Mouse (Mus musculus) duodenum, adult 2 months (tissue): ENCODE data around the gene Reg3b. TPM values are rescaled to one million over a fixed set of nuclear protein-coding genes. Genes with fewer than 3 reads are reported as not detected.

ENCODE experiments used
- polyA plus RNA-seq: library from polyadenylated mRNA; depleted of rRNA; stranded (reverse); fragments of >200 nt; gene quantifications from 2 replicates; pipeline ENCODE4 v1.2.3, GENCODE M21; 2012; ENCODE audit warnings: low replicate concordance; rRNA removed

Reg3b gene
- polyA plus RNA-seq, result 584 and 3,274 TPM in 2 replicates

DNA sequence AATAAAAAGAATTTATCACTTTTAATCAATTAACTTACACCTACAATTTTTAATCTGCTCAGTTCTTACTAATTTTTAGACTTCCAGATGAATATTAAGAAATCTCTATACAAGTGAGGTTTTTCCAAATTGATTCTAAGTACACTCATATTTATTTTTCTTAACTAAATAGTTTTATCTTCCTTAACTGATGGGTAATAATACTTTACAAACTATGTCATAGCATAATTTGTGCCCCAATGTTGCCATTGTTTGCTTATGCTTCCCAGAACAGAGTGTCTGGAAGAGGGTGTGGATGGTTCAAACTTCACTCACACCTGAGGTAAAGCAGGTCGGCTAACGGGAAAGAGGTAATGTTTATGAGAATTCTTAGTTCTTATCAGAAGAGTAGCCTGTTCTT lies at the start of gene Reg3b:
Reg3b (plus strand) TSS at position 301 of the 400 bp plus-strand sequence.

DNA sequence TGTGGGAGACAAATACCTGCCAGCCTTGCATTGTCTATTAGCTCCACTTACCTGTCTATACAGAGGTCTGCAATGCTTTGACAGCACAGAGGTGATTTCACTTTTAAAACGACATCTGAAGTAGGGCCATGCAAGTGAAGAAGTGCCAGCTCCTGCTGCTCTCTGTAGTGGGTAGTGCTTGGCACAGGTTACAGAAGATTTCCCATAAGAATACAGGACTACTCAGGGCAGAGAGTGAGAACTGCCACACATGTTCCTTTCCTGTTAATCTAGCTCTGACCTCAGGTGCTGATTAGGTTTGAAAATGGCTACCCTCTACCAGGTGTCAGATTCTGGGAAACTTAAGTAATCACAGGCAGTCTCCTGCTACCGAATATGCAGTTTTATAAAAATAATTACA lies 8.3 kb downstream of the Reg3b start, which contains the start of gene Reg3d:
Reg3d (minus strand) TSS at position 101 of the 400 bp plus-strand sequence.

DNA sequence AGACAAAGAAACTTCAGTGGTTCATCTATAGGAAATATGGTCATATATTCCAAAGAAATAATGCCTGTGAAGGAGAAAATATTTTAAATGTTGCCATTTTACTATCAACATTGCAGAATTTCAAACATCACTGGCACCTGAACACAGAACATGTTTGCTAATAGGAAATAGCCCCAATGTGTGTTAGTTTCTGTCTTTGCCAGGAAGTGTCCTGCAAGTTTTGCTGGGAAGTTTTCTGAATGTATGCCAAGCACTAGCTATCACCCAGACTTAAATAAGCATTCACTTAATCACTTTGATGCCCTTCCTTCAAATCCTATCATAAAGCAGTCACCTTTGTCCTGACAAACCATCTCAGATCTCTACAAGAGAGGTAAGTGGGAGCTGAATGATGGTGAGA lies 10.0 kb downstream of the Reg3b start, which contains the start of gene Reg3a:
Reg3a (plus strand) TSS at position 301 of the 400 bp plus-strand sequence.

DNA sequence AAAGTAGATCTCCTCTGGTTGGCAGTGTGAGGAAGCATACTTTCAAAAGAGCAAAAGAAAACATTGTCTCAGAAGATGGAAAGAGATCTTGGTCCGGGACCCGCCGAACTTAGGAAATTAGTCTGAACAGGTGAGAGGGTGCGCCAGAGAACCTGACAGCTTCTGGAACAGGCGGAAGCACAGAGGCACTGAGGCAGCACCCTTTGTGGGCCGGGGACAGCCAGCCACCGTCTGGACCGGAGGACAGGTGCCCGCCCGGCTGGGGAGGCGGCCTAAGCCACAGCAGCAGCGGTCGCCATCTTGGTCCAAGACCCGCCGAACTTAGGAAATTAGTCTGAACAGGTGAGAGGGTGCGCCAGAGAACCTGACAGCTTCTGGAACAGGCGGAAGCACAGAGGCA lies 24.9 kb downstream of the Reg3b start, which contains the start of gene Reg2:
Reg2 (plus strand) TSS at position 301 of the 400 bp plus-strand sequence.

DNA sequence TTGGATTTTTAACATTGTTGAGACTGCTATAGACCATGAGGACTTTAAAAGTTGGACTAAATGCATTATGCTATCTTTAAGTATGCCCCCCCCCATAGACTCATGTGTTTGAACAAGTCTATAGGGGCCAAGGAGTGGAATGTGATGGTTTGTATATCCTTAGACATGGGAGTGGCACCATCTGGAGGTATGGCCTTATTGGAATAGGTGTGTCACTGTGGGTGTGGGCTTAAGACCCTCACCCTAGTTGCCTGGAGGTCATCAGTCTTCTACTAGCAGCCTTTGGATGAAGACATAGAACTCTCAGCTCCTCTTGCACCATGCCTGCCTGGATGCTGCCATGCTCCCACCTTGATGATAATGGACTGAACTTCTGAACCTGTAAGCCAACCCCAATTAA lies 52.0 kb downstream of the Reg3b start, which contains the start of gene Reg1:
Reg1 (plus strand) TSS at position 301 of the 400 bp plus-strand sequence.

Other genes starting within 250 kb of the Reg3b start
- gene Reg3d, start 8.2 kb downstream of the Reg3b start, polyA plus RNA-seq, result 0.25 and 4.5 TPM in 2 replicates
- 57.4 and 207 TPM in 2 replicates for gene Reg3a, start 10.1 kb downstream of the Reg3b start, polyA plus RNA-seq
- gene Reg2, start 25.0 kb downstream of the Reg3b start, polyA plus RNA-seq, result 0.23 and 72.2 TPM in 2 replicates
- gene Reg1, start 52.1 kb downstream of the Reg3b start, polyA plus RNA-seq, result 450 and 10,088 TPM in 2 replicates
- 114 and 556 TPM in 2 replicates for gene Reg3g, start 98.2 kb downstream of the Reg3b start, polyA plus RNA-seq